16 mouse cellular contexts compared by ENCODE assay signal in genomic region chr4:70377359-70377758, GRCm38 (mm10). TPM values are rescaled to one million over a fixed set of nuclear protein-coding genes. Genes with fewer than 3 reads are reported as not detected.
DNase-seq lines count a peak whose midpoint lies in the region; ATAC-seq and TF ChIP-seq lines count a peak whose summit lies in the region.
"Had no signal": no experiment of that assay in that cellular context is flagged by ENCODE, and none has a peak within 500 bp of the region (broad histone marks: within the 10 kb centered on the region; RNA-seq: fewer than 3 reads in every experiment).

No protein-coding gene starts in this region.

- DNase-seq in cerebellum, adult 11 months: peak; percentile 18
- no peak for DNase-seq in kidney, postnatal 0 days (ENCODE audit: low spot score)
- DNase-seq in kidney, postnatal 4 days: no peak
- peak; percentile 58 for DNase-seq in brain, adult 2 months (ENCODE audit: low read depth, low spot score)
- peak; percentile 45 to 50 for DNase-seq in cerebellum, postnatal 14 days
- no peak for DNase-seq in spleen, postnatal 14 days (ENCODE audit: low spot score in 2 of 2)
- no peak for DNase-seq in retina, embryonic 14.5 days (ENCODE audit: low spot score)
- DNase-seq: gastrocnemius, postnatal 36 days; kidney, postnatal 10 days; spleen, adult 18-20 months had no signal

- WGBS in kidney, postnatal 0 days: 84% methylated on average over 4 of the region's 4 CpGs

- peak; percentile 18; the same call in 1 of the 2 replicates for TF ChIP-seq CTCF in kidney, postnatal 0 days (IDR thresholded peaks at IDR 0.05; ENCODE audit: low read depth)

- no peaks in the 10 kb centered on the region for H3K4me1 ChIP-seq in kidney, postnatal 0 days (replicated peaks; ENCODE audit: insufficient read depth, low read length)
- H3K4me1 ChIP-seq: embryonic facial prominence, embryonic 12.5 days; megakaryocyte, embryonic 14.5 days; neural tube, embryonic 12.5 days had no signal

- no peak overlapping the region for H3K4me3 ChIP-seq in kidney, postnatal 0 days (replicated peaks; ENCODE audit: low read depth, low read length)
- H3K4me3 ChIP-seq: embryonic facial prominence, embryonic 12.5 days; megakaryocyte, embryonic 14.5 days; neural tube, embryonic 12.5 days had no signal

- no peaks in the 10 kb centered on the region for H3K36me3 ChIP-seq in kidney, postnatal 0 days (ENCODE audit: insufficient read depth, low read length)

- H3K27me3 ChIP-seq in kidney, postnatal 0 days (ENCODE audit: insufficient read depth, low read length): no peaks in the 10 kb centered on the region
- H3K27me3 ChIP-seq: embryonic facial prominence, embryonic 12.5 days; megakaryocyte, embryonic 14.5 days; neural tube, embryonic 12.5 days had no signal

- H3K27ac ChIP-seq in kidney, postnatal 0 days: no peak overlapping the region
- H3K27ac ChIP-seq: embryonic facial prominence, embryonic 12.5 days; neural tube, embryonic 12.5 days had no signal

- H3K9ac ChIP-seq in kidney, postnatal 0 days (ENCODE audit: low read depth, low read length): no peak overlapping the region
- H3K9ac ChIP-seq: embryonic facial prominence, embryonic 12.5 days; neural tube, embryonic 12.5 days had no signal

- no peak overlapping the region for H3K4me2 ChIP-seq in kidney, postnatal 0 days (ENCODE audit: low read length)
- H3K4me2 ChIP-seq: embryonic facial prominence, embryonic 12.5 days; liver, embryonic 11.5 days; neural tube, embryonic 12.5 days had no signal

- ATAC-seq in cerebellum, adult (ENCODE audit: insufficient number of reproducible peaks, low FRiP score, low TSS enrichment): no peak
- ATAC-seq in kidney, postnatal 0 days (replicated peaks; ENCODE audit: low FRiP score, low read depth): no peak
- ATAC-seq: intestine, embryonic 16.5 days had no signal

- no peaks in the 10 kb centered on the region for H3K9me3 ChIP-seq in kidney, postnatal 0 days (replicated peaks; ENCODE audit: low read length)
- H3K9me3 ChIP-seq: embryonic facial prominence, embryonic 12.5 days; megakaryocyte, embryonic 14.5 days; neural tube, embryonic 12.5 days had no signal

RNA-seq across cellular contexts. Expression of gene Cdk5rap2, which starts 32.9 kb away (rescaled TPM):
- 8.9 and 12.1 TPM in 2 replicates for polyA plus RNA-seq in kidney, postnatal 0 days (2015; fragmentation: Nextera tagmentation; extraction: Ambion mirVana)

Comparison
In these comparisons a context has a peak if more than half of its experiments do, and no peak if none do; other contexts are left out.
1. DNase-seq: peak in cerebellum, adult 11 months (single experiment), brain, adult 2 months (single experiment) and cerebellum, postnatal 14 days (2 of 2); none in kidney, postnatal 0 days (single experiment), kidney, postnatal 4 days (0 of 2), spleen, postnatal 14 days (0 of 2) and retina, embryonic 14.5 days (single experiment).